Mouse (Mus musculus) heart, embryonic 10.5 days (tissue): ENCODE results near the gene Sbk3. TPM values are rescaled to one million over a fixed set of nuclear protein-coding genes. Genes with fewer than 3 reads are reported as not detected.

Source experiments
- DNase-seq: peaks from one replicate; pipeline ENCODE4 v3.0.0-alpha.2; 2017; ENCODE audit warnings: low spot score
- H3K27ac ChIP-seq: fragments of 300-500 bp; sonication (generic); 2 replicates; pipeline ENCODE4 v1.5.1; 2016; ENCODE audit warnings: mild to moderate bottlenecking
- H3K27me3 ChIP-seq: fragments of 300-500 bp; sonication (generic); 2 replicates; pipeline ENCODE4 v1.6.1; 2016; ENCODE audit warnings: mild to moderate bottlenecking; ENCODE audit not compliant: poor library complexity, insufficient read depth, severe bottlenecking
- H3K36me3 ChIP-seq: fragments of 300-500 bp; sonication (generic); 2 replicates; pipeline ENCODE4 v1.6.1; 2016; ENCODE audit warnings: mild to moderate bottlenecking, moderate library complexity
- H3K4me1 ChIP-seq: fragments of 300-500 bp; sonication (generic); 2 replicates; pipeline ENCODE4 v1.6.1; 2016; ENCODE audit warnings: mild to moderate bottlenecking
- H3K4me3 ChIP-seq: fragments of 300-500 bp; sonication (generic); 2 replicates; pipeline ENCODE4 v1.5.1; 2016; ENCODE audit warnings: mild to moderate bottlenecking, moderate library complexity
- H3K9me3 ChIP-seq: fragments of 300-500 bp; sonication (generic); 2 replicates; pipeline ENCODE4 v1.6.1; 2016; ENCODE audit warnings: mild to moderate bottlenecking, moderate library complexity
- WGBS: fragments of 180-500 bp; shearing (Covaris S2); methylation state at CpG from one replicate; pipeline ENCODE4 v1.1.7; 2016; 5-methylcytosine and 5-hydroxymethylcytosine counted together
- polyA plus RNA-seq: library from polyadenylated mRNA; unstranded; fragments of >200 nt; fragmentation: Nextera tagmentation; extraction: Ambion mirVana; gene quantifications from 2 replicates; pipeline ENCODE4 v1.2.1, GENCODE M21; 2016

Gene Sbk3
- polyA plus RNA-seq, 1 experiment from 2014 or later: 0.39 TPM

- Histone ChIP-seq H3K4me1 (peaks cover 14% of the 10 kb centered on the region), H3K9me3 (no peaks in the 10 kb centered on the region), H3K27me3 (peaks cover 4% of the 10 kb centered on the region; the same call in 1 of the 2 replicates), H3K36me3 (no peaks in the 10 kb centered on the region), H3K27ac (peak overlapping the region; percentile 67; the same call in 1 of the 2 replicates), H3K4me3 (0 out of 2 replicates have a peak overlapping the region, but pooled peaks have one; percentile 15)
- 57% methylated on average over 18 of the region's 18 CpGs for WGBS
- no peak for DNase-seq
These were observed 1.5 kb upstream of the Sbk3 start for GRCm38 (mm10) chr7:4972321-4973047.

DNA sequence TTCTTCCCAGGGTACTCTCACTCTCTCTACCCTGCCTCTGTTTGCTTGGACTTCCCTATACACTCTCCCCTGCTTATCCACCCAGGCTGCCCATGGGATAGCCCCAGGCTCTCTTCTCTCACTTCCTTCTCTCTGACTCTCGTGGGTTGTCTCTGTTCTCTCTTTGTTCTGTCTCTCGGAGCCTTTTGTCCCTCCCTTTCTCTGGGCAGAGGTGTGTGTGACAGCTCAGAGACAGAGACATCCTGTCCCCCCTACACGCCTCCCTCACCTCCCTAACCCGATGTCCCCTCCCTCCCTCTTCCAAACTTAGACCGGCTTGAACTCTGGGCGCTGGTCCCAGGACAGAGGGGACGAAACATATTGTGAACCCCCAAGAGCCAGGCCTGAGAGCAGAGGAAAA, 742 bp upstream of the Sbk3 start:
- peaks cover 14% of the 10 kb centered on the region for H3K4me1 ChIP-seq
- 14% methylated on average over 7 of the region's 7 CpGs for WGBS
- no peaks in the 10 kb centered on the region for H3K9me3 ChIP-seq
- H3K27me3 ChIP-seq: peaks cover 12% of the 10 kb centered on the region; the same call in 1 of the 2 replicates
- DNase-seq: no peak
- peak overlapping the region; percentile 67; the same call in 1 of the 2 replicates for H3K27ac ChIP-seq
- no peaks in the 10 kb centered on the region for H3K36me3 ChIP-seq
- no peak overlapping the region; the same call in 1 of the 2 replicates for H3K4me3 ChIP-seq

DNA sequence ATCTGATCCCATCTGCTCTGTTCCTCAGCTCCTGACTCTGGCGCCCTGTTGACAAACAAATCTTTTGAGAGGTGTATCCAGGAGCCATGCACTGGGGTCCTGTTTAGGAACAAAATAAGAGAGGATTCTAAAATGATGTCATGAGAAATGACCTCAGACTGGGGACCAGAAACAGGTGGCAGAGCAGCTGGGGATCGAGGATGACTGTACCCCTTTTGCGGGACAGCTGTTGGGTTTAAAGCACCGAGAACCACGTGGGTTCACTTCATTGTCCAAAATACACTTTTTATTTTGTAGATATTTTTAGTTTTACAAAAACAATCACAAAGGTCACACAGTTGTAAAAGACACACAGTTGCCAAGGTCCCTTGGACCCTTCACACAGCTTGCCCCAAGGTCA, 6.0 kb downstream of the Sbk3 start:
- H3K4me1 ChIP-seq: no peaks in the 10 kb centered on the region
- no peak overlapping the region for H3K27ac ChIP-seq
- no peak for DNase-seq
- peaks cover 14% of the 10 kb centered on the region; the same call in 1 of the 2 replicates for H3K27me3 ChIP-seq
- H3K9me3 ChIP-seq: no peaks in the 10 kb centered on the region
- WGBS: 79% methylated on average over 5 of the region's 5 CpGs
- H3K36me3 ChIP-seq: no peaks in the 10 kb centered on the region
- H3K4me3 ChIP-seq: no peak overlapping the region

DNA sequence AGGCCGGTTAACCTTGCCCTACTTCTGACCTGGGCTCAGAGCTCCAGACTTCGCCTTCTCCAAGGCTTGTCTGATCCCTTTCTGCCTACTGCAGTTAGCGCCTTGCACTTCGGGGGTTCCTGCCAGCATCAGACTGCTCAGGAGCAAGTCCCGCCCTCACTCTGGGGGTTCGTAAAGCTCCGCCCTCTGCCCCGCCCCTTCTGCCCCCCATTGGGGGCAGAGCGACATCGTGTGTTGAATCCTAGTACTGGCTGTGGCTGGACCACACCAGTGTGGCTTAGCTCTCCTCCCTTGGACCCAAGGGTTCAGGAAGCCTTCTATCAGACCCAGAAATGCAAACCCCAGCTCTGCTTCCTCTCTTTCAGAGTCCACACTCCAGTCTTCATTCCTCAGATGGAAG, 6.7 kb downstream of the Sbk3 start, which contains the start of gene Sbk2:
Gene Sbk2, minus strand, starts transcription at position 135 of the 400 bp plus-strand sequence.
- no peak for DNase-seq
- H3K4me3 ChIP-seq: peak within 1 kb of the TSS; percentile 39
- WGBS: 3% methylated on average over 10 of the region's 10 CpGs

DNA sequence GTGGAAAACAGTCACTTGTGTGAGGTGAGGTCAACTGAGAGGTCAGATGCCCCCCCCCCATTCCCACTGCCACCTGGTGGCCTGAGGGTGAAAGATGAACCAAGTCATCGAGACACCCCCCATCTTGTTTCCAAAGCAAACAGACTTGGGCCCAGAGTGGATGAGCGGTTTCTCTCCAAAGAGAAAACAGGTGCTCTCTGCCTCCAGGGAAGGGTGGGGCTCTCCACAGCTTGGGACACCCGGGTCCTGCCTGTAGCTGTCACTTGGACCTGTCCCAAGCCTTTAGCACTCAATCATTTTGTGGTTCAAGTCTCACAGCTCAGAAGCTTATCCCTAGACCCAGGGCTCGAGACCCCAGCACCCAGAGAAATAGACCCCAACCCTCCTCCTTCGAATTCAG, 7.4 kb downstream of the Sbk3 start:
- H3K36me3 ChIP-seq: no peaks in the 10 kb centered on the region
- 65% methylated on average over 5 of the region's 5 CpGs for WGBS
- 0 out of 2 replicates have a peak overlapping the region, but pooled peaks have one; percentile 64 for H3K27ac ChIP-seq

More for the DNA sequence above, 6.7 kb downstream of the Sbk3 start, which contains the start of gene Sbk2:
- Histone ChIP-seq H3K27ac (peak within 1 kb of the TSS; percentile 64; the same call in 1 of the 2 replicates), H3K9me3 (no peaks in the 10 kb centered on the region), H3K4me1 (no peaks in the 10 kb centered on the region), H3K27me3 (peaks cover 14% of the 10 kb centered on the region; the same call in 1 of the 2 replicates), H3K36me3 (no peaks in the 10 kb centered on the region)

DNA sequence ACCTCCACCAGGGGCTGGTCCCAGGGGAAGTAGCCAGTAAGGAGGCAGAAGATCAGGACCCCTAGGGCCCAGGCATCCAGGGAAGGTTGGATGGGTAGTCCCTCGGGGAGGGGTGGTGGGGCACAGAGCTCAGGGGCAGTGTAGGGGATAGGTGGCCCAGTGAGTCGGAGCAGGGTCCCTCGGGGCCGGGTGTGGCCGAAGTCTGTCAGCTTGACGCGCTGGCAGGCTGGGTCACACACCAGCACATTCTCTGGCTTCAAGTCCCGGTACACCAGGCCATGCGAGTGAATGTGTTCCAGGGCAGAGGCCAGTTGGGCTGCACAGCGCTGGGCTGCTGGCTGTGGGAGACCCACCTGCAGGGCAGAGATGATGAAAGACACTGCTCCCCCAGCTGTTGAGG, 13.6 kb downstream of the Sbk3 start:
- H3K9me3 ChIP-seq: no peaks in the 10 kb centered on the region
- H3K27me3 ChIP-seq: no peaks in the 10 kb centered on the region; the same call in 1 of the 2 replicates
- peaks cover 19% of the 10 kb centered on the region for H3K4me1 ChIP-seq
- H3K27ac ChIP-seq: peak overlapping the region; percentile 23; the same call in 1 of the 2 replicates
- H3K4me3 ChIP-seq: no peak overlapping the region
- WGBS: 79% methylated on average over 10 of the region's 10 CpGs
- H3K36me3 ChIP-seq: no peaks in the 10 kb centered on the region
- DNase-seq: no peak

More for the DNA sequence above, 7.4 kb downstream of the Sbk3 start:
- no peaks in the 10 kb centered on the region for H3K9me3 ChIP-seq
- H3K4me3 ChIP-seq: no peak overlapping the region
- no peaks in the 10 kb centered on the region for H3K4me1 ChIP-seq
- peaks cover 14% of the 10 kb centered on the region; the same call in 1 of the 2 replicates for H3K27me3 ChIP-seq
- DNase-seq: no peak

GRCm38 (mm10) chr7:4953815-4954445, 17.0 kb downstream of the Sbk3 start:
- peak overlapping the region; percentile 63 for H3K27ac ChIP-seq

GRCm38 (mm10) chr7:4950561-4951342, 20.2 kb downstream of the Sbk3 start:
- DNase-seq: no peak

More at GRCm38 (mm10) chr7:4953815-4954445, 17.0 kb downstream of the Sbk3 start:
- no peak for DNase-seq
- WGBS: 13% methylated on average over 10 of the region's 10 CpGs
- H3K4me1 ChIP-seq: peaks cover 31% of the 10 kb centered on the region
- peak overlapping the region; percentile 18; the same call in 1 of the 2 replicates for H3K4me3 ChIP-seq
- H3K9me3 ChIP-seq: no peaks in the 10 kb centered on the region
- no peaks in the 10 kb centered on the region; the same call in 1 of the 2 replicates for H3K27me3 ChIP-seq
- no peaks in the 10 kb centered on the region for H3K36me3 ChIP-seq

GRCm38 (mm10) chr7:4948386-4948785, 22.6 kb downstream of the Sbk3 start:
- no peaks in the 10 kb centered on the region for H3K36me3 ChIP-seq
- H3K4me1 ChIP-seq: peaks cover 20% of the 10 kb centered on the region
- H3K9me3 ChIP-seq: no peaks in the 10 kb centered on the region
- no peak overlapping the region for H3K27ac ChIP-seq
- H3K4me3 ChIP-seq: no peak overlapping the region
- 41% methylated on average over 6 of the region's 6 CpGs for WGBS
- DNase-seq: no peak
- no peaks in the 10 kb centered on the region for H3K27me3 ChIP-seq

More at GRCm38 (mm10) chr7:4950561-4951342, 20.2 kb downstream of the Sbk3 start:
- Histone ChIP-seq H3K27ac (no peak overlapping the region), H3K36me3 (no peaks in the 10 kb centered on the region), H3K27me3 (no peaks in the 10 kb centered on the region; the same call in 1 of the 2 replicates), H3K9me3 (no peaks in the 10 kb centered on the region), H3K4me3 (no peak overlapping the region), H3K4me1 (peaks cover 27% of the 10 kb centered on the region)
- WGBS: 76% methylated on average over 19 of the region's 19 CpGs

GRCm38 (mm10) chr7:4947855-4948254, 23.1 kb downstream of the Sbk3 start:
- no peaks in the 10 kb centered on the region for H3K36me3 ChIP-seq
- 36% methylated on average over 2 of the region's 2 CpGs for WGBS

DNA sequence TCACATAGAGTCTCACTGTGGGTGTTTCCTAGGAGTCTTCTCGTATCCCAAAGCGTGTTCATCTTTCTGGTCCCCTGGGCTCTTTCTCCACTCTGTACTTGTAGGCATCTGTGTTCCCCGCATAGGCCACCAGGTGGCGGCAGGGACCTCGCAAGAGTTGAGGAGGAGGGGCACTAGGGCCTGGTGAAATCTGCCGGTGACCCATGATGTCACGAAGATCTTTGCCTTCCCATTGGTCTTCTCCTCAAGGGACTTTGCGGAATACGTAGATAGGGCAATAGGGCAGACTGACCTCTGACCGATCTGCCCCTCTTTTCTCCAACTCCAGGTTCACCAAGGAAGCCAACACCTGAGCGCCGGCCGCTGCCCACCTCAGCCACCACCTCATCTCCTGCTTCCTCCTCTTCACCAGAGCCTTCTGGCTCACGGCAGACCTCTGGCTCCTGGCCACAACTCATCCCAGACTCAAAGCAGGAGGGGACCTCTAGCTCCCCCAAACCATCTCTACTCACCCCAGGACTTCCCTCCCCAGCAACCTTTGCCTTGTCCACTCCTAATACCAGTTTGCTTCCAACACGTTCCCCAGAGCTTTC, 27.6 kb downstream of the Sbk3 start:
- Histone ChIP-seq H3K27ac (peak overlapping the region; percentile 47; the same call in 1 of the 2 replicates), H3K4me3 (peak overlapping the region; percentile 50), H3K36me3 (no peaks in the 10 kb centered on the region), H3K27me3 (no peaks in the 10 kb centered on the region), H3K9me3 (no peaks in the 10 kb centered on the region), H3K4me1 (peaks cover 4% of the 10 kb centered on the region; the same call in 1 of the 2 replicates)
- DNase-seq: peak; percentile 94
- WGBS: 21% methylated on average over 15 of the region's 15 CpGs

More at GRCm38 (mm10) chr7:4947855-4948254, 23.1 kb downstream of the Sbk3 start:
- Histone ChIP-seq H3K27me3 (no peaks in the 10 kb centered on the region), H3K9me3 (no peaks in the 10 kb centered on the region), H3K4me1 (peaks cover 20% of the 10 kb centered on the region; the same call in 1 of the 2 replicates), H3K27ac (no peak overlapping the region), H3K4me3 (no peak overlapping the region)
- DNase-seq: no peak

DNA sequence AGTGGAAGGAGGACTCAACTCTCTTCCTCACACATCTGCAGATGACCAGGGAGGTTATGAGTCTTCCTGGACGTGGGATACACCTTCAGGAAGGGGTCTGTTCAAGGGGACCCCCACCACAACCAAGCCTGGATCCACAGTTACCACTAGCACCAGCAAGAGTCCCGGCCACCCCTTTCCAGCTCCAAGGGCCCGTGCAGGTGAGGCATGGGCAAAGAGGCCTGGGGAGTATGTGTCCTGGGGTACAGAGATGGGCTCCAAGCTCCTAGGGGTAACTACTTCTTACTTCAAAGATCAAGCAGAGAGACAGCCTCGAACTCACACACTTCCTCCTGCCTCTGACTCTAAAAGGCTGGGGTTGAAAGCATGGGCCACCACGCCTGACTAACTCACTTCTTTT, 28.3 kb downstream of the Sbk3 start:
- 42% methylated on average over 5 of the region's 5 CpGs for WGBS
- no peak overlapping the region for H3K4me3 ChIP-seq
- peaks cover 4% of the 10 kb centered on the region; the same call in 1 of the 2 replicates for H3K4me1 ChIP-seq
- DNase-seq: no peak
- no peak overlapping the region for H3K27ac ChIP-seq
- H3K27me3 ChIP-seq: no peaks in the 10 kb centered on the region
- no peaks in the 10 kb centered on the region for H3K36me3 ChIP-seq
- no peaks in the 10 kb centered on the region for H3K9me3 ChIP-seq
